In genomic region chr16:41941591-41942315, GRCm38 (mm10) we compare ENCODE assay signal across 6 mouse cellular contexts.
"Had no signal": no experiment of that assay in that cellular context is flagged by ENCODE, and none has a peak within 500 bp of the region (broad histone marks: within the 10 kb centered on the region; RNA-seq: fewer than 3 reads in every experiment).

No protein-coding gene starts in this region.

- DNase-seq: kidney, postnatal 36 days; lung, embryonic 14.5 days; lung, postnatal 10 days; retina, postnatal 1 day; right cerebral cortex, postnatal 4 days; thymus, postnatal 36 days had no signal
